In genomic region chr10:79811736-79812637, GRCm38 (mm10) we compare ENCODE assay signal across 9 mouse cellular contexts. TPM values are rescaled to one million over a fixed set of nuclear protein-coding genes. Genes with fewer than 3 reads are reported as not detected.
DNase-seq lines count a peak whose midpoint lies in the region; ATAC-seq lines count a peak whose summit lies in the region.
"Had no signal": no experiment of that assay in that cellular context is flagged by ENCODE, and none has a peak within 500 bp of the region (broad histone marks: within the 10 kb centered on the region; RNA-seq: fewer than 3 reads in every experiment).

No protein-coding gene starts in this region.

- no peak overlapping the region for H3K4me3 ChIP-seq in hindbrain, embryonic 15.5 days
- H3K4me3 ChIP-seq: limb, embryonic 12.5 days had no signal

- WGBS in hindbrain, embryonic 15.5 days: 28% methylated on average over 15 of the region's 15 CpGs

- H3K4me1 ChIP-seq in hindbrain, embryonic 15.5 days (replicated peaks): 0 out of 2 replicates have a peak, but pooled peaks cover 3% of the 10 kb centered on the region

- H3K36me3 ChIP-seq in hindbrain, embryonic 15.5 days: peaks cover 44% of the 10 kb centered on the region

- peak; percentile 42; the same call in 1 of the 2 replicates for ATAC-seq in hindbrain, embryonic 15.5 days (ENCODE audit: low FRiP score, low read depth)

- no peaks in the 10 kb centered on the region for H3K27me3 ChIP-seq in hindbrain, embryonic 15.5 days
- H3K27me3 ChIP-seq: limb, embryonic 12.5 days had no signal

- DNase-seq in R1 (ENCODE audit: low read depth, low spot score): peak; percentile 78
- DNase-seq in cerebellum, postnatal 10 days: peak; percentile 95 to 97
- DNase-seq in frontal cortex, postnatal 25 days (ENCODE audit: low spot score in 2 of 2): peak; percentile 83 to 89
- DNase-seq in left cerebral cortex, adult 11 months (ENCODE audit: low spot score): peak; percentile 62
- peak; percentile 89 for DNase-seq in lung, postnatal 36 days
- DNase-seq in right cerebral cortex, adult 18-20 months: peak; percentile 77
- DNase-seq in urinary bladder, adult 2 months (ENCODE audit: low spot score): peak; percentile 84

- no peaks in the 10 kb centered on the region for H3K9me3 ChIP-seq in hindbrain, embryonic 15.5 days
- H3K9me3 ChIP-seq: limb, embryonic 12.5 days had no signal

- H3K27ac ChIP-seq in hindbrain, embryonic 15.5 days (replicated peaks): no peak overlapping the region
- H3K27ac ChIP-seq: limb, embryonic 12.5 days had no signal

- H3K9ac ChIP-seq in hindbrain, embryonic 15.5 days: no peak overlapping the region
- H3K9ac ChIP-seq: limb, embryonic 12.5 days had no signal

- H3K4me2 ChIP-seq in hindbrain, embryonic 15.5 days: no peak overlapping the region
- H3K4me2 ChIP-seq: limb, embryonic 12.5 days had no signal

RNA-seq across cellular contexts. Expression of gene Misp, which starts 8.8 kb away (rescaled TPM):
- 0.49 and 0.92 TPM in 2 replicates for polyA plus RNA-seq in hindbrain, embryonic 15.5 days (2015; fragmentation: Nextera tagmentation; extraction: Ambion mirVana)
- polyA plus RNA-seq in urinary bladder, adult 2 months (2012; rRNA removed): 0.66 and 0.92 TPM in 2 replicates

RNA-seq across cellular contexts. Expression of gene Palm, which starts 18.6 kb away (rescaled TPM):
- polyA plus RNA-seq in hindbrain, embryonic 15.5 days (2015; fragmentation: Nextera tagmentation; extraction: Ambion mirVana): 277 and 303 TPM in 2 replicates
- 52.6 and 77.5 TPM in 2 replicates for polyA plus RNA-seq in urinary bladder, adult 2 months (2012; rRNA removed)

RNA-seq across cellular contexts. Expression of gene Prss57, which starts 21.2 kb away (rescaled TPM):
- polyA plus RNA-seq in hindbrain, embryonic 15.5 days (2015; fragmentation: Nextera tagmentation; extraction: Ambion mirVana): 0.27 and 0.28 TPM in 2 replicates
- polyA plus RNA-seq in urinary bladder, adult 2 months (2012; rRNA removed): 0.47 and 0.49 TPM in 2 replicates
- polyA plus RNA-seq: limb, embryonic 12.5 days had no signal

RNA-seq across cellular contexts. Expression of gene Fstl3, which starts 34.9 kb away (rescaled TPM):
- polyA plus RNA-seq in hindbrain, embryonic 15.5 days (2015; fragmentation: Nextera tagmentation; extraction: Ambion mirVana): 2.3 and 2.5 TPM in 2 replicates
- 41.4 and 44.3 TPM in 2 replicates for polyA plus RNA-seq in urinary bladder, adult 2 months (2012; rRNA removed)

RNA-seq across cellular contexts. Expression of gene Ptbp1, which starts 42.2 kb away (rescaled TPM):
- 74.8 and 77.1 TPM in 2 replicates for polyA plus RNA-seq in hindbrain, embryonic 15.5 days (2015; fragmentation: Nextera tagmentation; extraction: Ambion mirVana)
- 140 and 166 TPM in 2 replicates for polyA plus RNA-seq in urinary bladder, adult 2 months (2012; rRNA removed)
